Mouse (Mus musculus) myocyte (in vitro differentiated cells): Measurements from ENCODE around the gene P2ry6. TPM values are rescaled to one million over a fixed set of nuclear protein-coding genes. Genes with fewer than 3 reads are reported as not detected.

ENCODE experiments used
- H3K27me3 ChIP-seq: one replicate; pipeline ENCODE4 v1.6.1; 2011; ENCODE audit not compliant: control insufficient read depth, insufficient read depth, insufficient read length
- H3K36me3 ChIP-seq: one replicate; pipeline ENCODE4 v1.6.1; 2011; ENCODE audit not compliant: control insufficient read depth, insufficient read depth
- H3K4me2 ChIP-seq: one replicate; pipeline ENCODE4 v1.6.1; 2011; ENCODE audit warnings: low read depth, control low read depth
- H3K4me3 ChIP-seq: one replicate; pipeline ENCODE4 v1.5.1; 2011; ENCODE audit warnings: mild to moderate bottlenecking, control low read depth, moderate library complexity
- H3K79me2 ChIP-seq: one replicate; pipeline ENCODE4 v1.6.1; 2011; ENCODE audit not compliant: control insufficient read depth, insufficient read depth
- H3ac ChIP-seq: one replicate; pipeline ENCODE4 v1.6.1; 2011; ENCODE audit not compliant: control insufficient read depth, insufficient read length
- CEBPB ChIP-seq: IDR thresholded peaks from 2 replicates; pipeline ENCODE4 v1.6.1; 2011; ENCODE audit warnings: mild to moderate bottlenecking, moderate library complexity; ENCODE audit not compliant: poor library complexity, insufficient read depth, severe bottlenecking
- E2F4 ChIP-seq: IDR thresholded peaks from one replicate; pipeline ENCODE4 v1.6.1; 2011; ENCODE audit warnings: mild to moderate bottlenecking, control low read depth, moderate library complexity; ENCODE audit not compliant: insufficient read depth
- MAX ChIP-seq: IDR thresholded peaks from one replicate; pipeline ENCODE4 v1.6.1; 2011; ENCODE audit warnings: low read depth, mild to moderate bottlenecking, control low read depth
- MYOD1 ChIP-seq, 3 experiments: IDR thresholded peaks; one replicate each; pipeline ENCODE4 v1.6.1; 2011; ENCODE audit warnings: control low read depth in 2 of 3, low read depth in 2 of 3, mild to moderate bottlenecking in 2 of 3, moderate library complexity in 1 of 3; ENCODE audit not compliant: insufficient read length in 2 of 3, control insufficient read depth in 1 of 3
- MYOG ChIP-seq, 3 experiments: IDR thresholded peaks; one replicate each; pipeline ENCODE4 v1.6.1; 2011; ENCODE audit warnings: control low read depth in 2 of 3, low read depth in 2 of 3, mild to moderate bottlenecking in 2 of 3; ENCODE audit not compliant: insufficient read length in 2 of 3, control insufficient read depth in 1 of 3, insufficient read depth in 1 of 3
- POLR2A ChIP-seq: IDR thresholded peaks from one replicate; pipeline ENCODE4 v1.6.1; 2011; ENCODE audit warnings: low read depth, mild to moderate bottlenecking, control low read depth, moderate library complexity; ENCODE audit not compliant: insufficient read length
- POLR2AphosphoS2 ChIP-seq: IDR thresholded peaks from one replicate; pipeline ENCODE4 v1.6.1; 2011; ENCODE audit warnings: low read depth, control low read depth; ENCODE audit not compliant: insufficient read length
- REST ChIP-seq: IDR thresholded peaks from one replicate; pipeline ENCODE4 v1.6.1; 2011; ENCODE audit warnings: mild to moderate bottlenecking, control low read depth, moderate library complexity; ENCODE audit not compliant: insufficient read depth, insufficient read length
- SRF ChIP-seq: IDR thresholded peaks from one replicate; pipeline ENCODE4 v1.6.1; 2011; ENCODE audit warnings: low read depth; ENCODE audit not compliant: control insufficient read depth, insufficient read length
- TCF12 ChIP-seq: IDR thresholded peaks from one replicate; pipeline ENCODE4 v1.6.1; 2011; ENCODE audit warnings: mild to moderate bottlenecking, control low read depth; ENCODE audit not compliant: poor library complexity, insufficient read depth, severe bottlenecking
- TCF3 ChIP-seq: IDR thresholded peaks from one replicate; pipeline ENCODE4 v1.6.1; 2011; ENCODE audit warnings: low read depth, control low read depth; ENCODE audit not compliant: insufficient read length
- USF1 ChIP-seq: IDR thresholded peaks from one replicate; pipeline ENCODE4 v1.6.1; 2011; ENCODE audit warnings: low read depth, mild to moderate bottlenecking, control low read depth, moderate library complexity
- polyA plus RNA-seq: library from polyadenylated mRNA; unstranded; fragments of >200 nt; fragmentation: generic; extraction: Trizol; gene quantifications from one replicate; pipeline ENCODE4 v1.2.1, GENCODE M21; 2012; ENCODE audit warnings: missing spikeins

P2ry6 gene
- polyA plus RNA-seq, 1 experiment = 0.13 TPM

- Histone ChIP-seq H3K4me3 (no peak overlapping the region), H3K27me3 (no peaks in the 10 kb centered on the region), H3K4me2 (peak overlapping the region; percentile 71), H3K36me3 (no peaks in the 10 kb centered on the region), H3K79me2 (peaks cover 73% of the 10 kb centered on the region), H3ac (no peak overlapping the region)
- TF ChIP-seq MYOG (IDR thresholded peaks at IDR 0.05; ENCODE audit: control insufficient read depth in 1 of 3, insufficient read depth in 1 of 3, insufficient read length in 2 of 3, low read depth in 2 of 3) (no peak), POLR2A (no peak), TCF3 (no peak), USF1 (no peak), MYOD1 (IDR thresholded peaks at IDR 0.05; ENCODE audit: control insufficient read depth in 1 of 3, insufficient read length in 2 of 3, low read depth in 2 of 3) (no peak), E2F4 (no peak), MAX (no peak), CEBPB (no peak), TCF12 (no peak), SRF (no peak), POLR2AphosphoS2 (no peak), REST (no peak)
Measured at GRCm38 (mm10) chr7:100908567-100908966, 65.9 kb downstream of the P2ry6 start.

GRCm38 (mm10) chr7:100908061-100908460 is 66.4 kb downstream of the P2ry6 start:
- no peaks in the 10 kb centered on the region for H3K36me3 ChIP-seq
- TF ChIP-seq USF1 = no peak
- TF ChIP-seq REST = no peak
- TF ChIP-seq POLR2AphosphoS2 = no peak
- no peak for TF ChIP-seq MYOD1 (IDR thresholded peaks at IDR 0.05; ENCODE audit: control insufficient read depth in 1 of 3, insufficient read length in 2 of 3, low read depth in 2 of 3)
- no peak for TF ChIP-seq E2F4
- H3ac ChIP-seq = no peak overlapping the region
- H3K27me3 ChIP-seq = no peaks in the 10 kb centered on the region
- H3K4me2 ChIP-seq = peak overlapping the region; percentile 71
- H3K79me2 ChIP-seq = peaks cover 73% of the 10 kb centered on the region
- no peak overlapping the region for H3K4me3 ChIP-seq

- Histone ChIP-seq H3ac (no peak overlapping the region), H3K27me3 (no peaks in the 10 kb centered on the region), H3K36me3 (peaks cover 4% of the 10 kb centered on the region), H3K4me2 (peak overlapping the region; percentile 71), H3K4me3 (no peak overlapping the region), H3K79me2 (peaks cover 74% of the 10 kb centered on the region)
- TF ChIP-seq SRF = no peak
- no peak for TF ChIP-seq CEBPB
Measured at GRCm38 (mm10) chr7:100907231-100907630, 67.2 kb downstream of the P2ry6 start.

- Histone ChIP-seq H3K27me3 (no peaks in the 10 kb centered on the region), H3K4me2 (no peak overlapping the region), H3K4me3 (no peak overlapping the region), H3K79me2 (peaks cover 78% of the 10 kb centered on the region), H3K36me3 (peaks cover 5% of the 10 kb centered on the region), H3ac (no peak overlapping the region)
- no peak for TF ChIP-seq TCF3
- TF ChIP-seq E2F4 = no peak
- TF ChIP-seq USF1 = no peak
- no peak for TF ChIP-seq REST
- TF ChIP-seq SRF = no peak
- no peak for TF ChIP-seq POLR2A
- no peak for TF ChIP-seq POLR2AphosphoS2
- no peak for TF ChIP-seq MYOD1 (IDR thresholded peaks at IDR 0.05; ENCODE audit: control insufficient read depth in 1 of 3, insufficient read length in 2 of 3, low read depth in 2 of 3)
- TF ChIP-seq MAX = no peak
- TF ChIP-seq CEBPB = no peak
- TF ChIP-seq MYOG (IDR thresholded peaks at IDR 0.05; ENCODE audit: control insufficient read depth in 1 of 3, insufficient read depth in 1 of 3, insufficient read length in 2 of 3, low read depth in 2 of 3) = no peak
- TF ChIP-seq TCF12 = no peak
Measured at GRCm38 (mm10) chr7:100906029-100906789, 68.2 kb downstream of the P2ry6 start.

- peaks cover 5% of the 10 kb centered on the region for H3K36me3 ChIP-seq
- H3ac ChIP-seq = no peak overlapping the region
- H3K4me2 ChIP-seq = no peak overlapping the region
- H3K27me3 ChIP-seq = no peaks in the 10 kb centered on the region
- no peak for TF ChIP-seq POLR2A
- TF ChIP-seq TCF12 = no peak
- TF ChIP-seq TCF3 = no peak
- no peak for TF ChIP-seq MYOD1 (IDR thresholded peaks at IDR 0.05; ENCODE audit: control insufficient read depth in 1 of 3, insufficient read length in 2 of 3, low read depth in 2 of 3)
- TF ChIP-seq MYOG (IDR thresholded peaks at IDR 0.05; ENCODE audit: control insufficient read depth in 1 of 3, insufficient read depth in 1 of 3, insufficient read length in 2 of 3, low read depth in 2 of 3) = no peak
- no peak for TF ChIP-seq POLR2AphosphoS2
- TF ChIP-seq REST = no peak
- TF ChIP-seq USF1 = no peak
- no peak for TF ChIP-seq SRF
- no peak for TF ChIP-seq MAX
- H3K4me3 ChIP-seq = no peak overlapping the region
- H3K79me2 ChIP-seq = peaks cover 67% of the 10 kb centered on the region
Measured at GRCm38 (mm10) chr7:100905037-100905436, 69.4 kb downstream of the P2ry6 start.
